Mouse (Mus musculus) heart, postnatal 10 days (tissue): ENCODE results near the gene Ankzf1. TPM values are rescaled to one million over a fixed set of nuclear protein-coding genes. Genes with fewer than 3 reads are reported as not detected.

Source experiments
- microRNA-seq, 2 experiments: library from miRNA; unstranded; fragments of <30 nt; microRNA quantifications; one replicate each; pipeline ENCODE4 v1.2.0; 2022
- total RNA-seq, 2 experiments: library from RNA; stranded (reverse); gene quantifications; 2 replicates each; pipeline ENCODE4 v1.2.3; 2021

The Ankzf1 gene
- total RNA-seq, 2 experiments from 2014 or later = 12.5 TPM

Small RNAs within 50 kb of the gene (microRNA-seq; reads per million reads assigned to microRNA genes)
- 0 reads per million in 2 experiments for gene Gm27943

Other genes starting within 250 kb of the Ankzf1 start
- under 1 TPM in 1 of 2 experiments, not detected in 1; 0.14 TPM for gene Ihh, start 240.5 kb upstream of the Ankzf1 start, total RNA-seq
- 1 to 10 TPM; 2.2 to 2.7 TPM for gene Nhej1, start 67.0 kb upstream of the Ankzf1 start, total RNA-seq
- 1 to 10 TPM in 1 of 2 experiments, under 1 TPM in 1; 0.72 to 1.6 TPM for gene Slc23a3, start 58.3 kb upstream of the Ankzf1 start, total RNA-seq
- 10 to 100 TPM; 31.4 to 34.9 TPM for gene Cnppd1, start 49.4 kb upstream of the Ankzf1 start, total RNA-seq
- 10 to 100 TPM; 29.2 to 33.2 TPM for gene Retreg2, start 49.4 kb upstream of the Ankzf1 start, total RNA-seq
- 10 to 100 TPM; 20.2 to 20.4 TPM for gene Zfand2b, start 23.5 kb upstream of the Ankzf1 start, total RNA-seq
- 10 to 100 TPM; 23.6 to 26.8 TPM for gene Abcb6, start 11.8 kb upstream of the Ankzf1 start, total RNA-seq
- gene Atg9a, start within 50 bp of the Ankzf1 start, total RNA-seq = 10 to 100 TPM; 51.6 to 54.2 TPM
- gene Glb1l, start 18.7 kb downstream of the Ankzf1 start, total RNA-seq = 10 to 100 TPM in 1 of 2 experiments, 1 to 10 TPM in 1; 9.9 to 10.5 TPM
- 10 to 100 TPM; 60.1 to 61.4 TPM for gene Stk16, start 18.7 kb downstream of the Ankzf1 start, total RNA-seq
- 100 to 1,000 TPM; 543 to 577 TPM for gene Tuba4a, start 27.7 kb downstream of the Ankzf1 start, total RNA-seq
- gene A630095N17Rik, start 40.0 kb downstream of the Ankzf1 start, total RNA-seq = not detected
- gene Dnajb2, start 44.3 kb downstream of the Ankzf1 start, total RNA-seq = 10 to 100 TPM; 58.3 to 61.4 TPM
- under 1 TPM; 0.34 to 0.42 TPM for gene Ptprn, start 72.4 kb downstream of the Ankzf1 start, total RNA-seq
- not detected for gene Resp18, start 86.3 kb downstream of the Ankzf1 start, total RNA-seq
- gene Dnpep, start 125.8 kb downstream of the Ankzf1 start, total RNA-seq = 10 to 100 TPM; 92.2 to 92.7 TPM
- gene Des, start 168.2 kb downstream of the Ankzf1 start, total RNA-seq = 100 to 1,000 TPM; 909 to 916 TPM
- gene Speg, start 183.1 kb downstream of the Ankzf1 start, total RNA-seq = 100 to 1,000 TPM; 104 to 112 TPM
- gene Gmppa, start 243.8 kb downstream of the Ankzf1 start, total RNA-seq = 10 to 100 TPM; 39.7 to 40.1 TPM